Mouse (Mus musculus): ENCODE results near the gene Fam69a. TPM values are rescaled to one million over a fixed set of nuclear protein-coding genes. Genes with fewer than 3 reads are reported as not detected.
"Not testable (repeated sequence)": the region's sequence is repeated elsewhere in the genome, so short reads cannot be mapped to it uniquely, and the experiment has no call there.

The Fam69a gene
- total and polyA plus RNA-seq, 3 experiments, result 0.22 to 9.1 (median 2.7) TPM

GRCm38 (mm10) chr5:107979901-107980300 is 7.0 kb downstream of the Fam69a start:
- DNase-seq, result no peak

DNA sequence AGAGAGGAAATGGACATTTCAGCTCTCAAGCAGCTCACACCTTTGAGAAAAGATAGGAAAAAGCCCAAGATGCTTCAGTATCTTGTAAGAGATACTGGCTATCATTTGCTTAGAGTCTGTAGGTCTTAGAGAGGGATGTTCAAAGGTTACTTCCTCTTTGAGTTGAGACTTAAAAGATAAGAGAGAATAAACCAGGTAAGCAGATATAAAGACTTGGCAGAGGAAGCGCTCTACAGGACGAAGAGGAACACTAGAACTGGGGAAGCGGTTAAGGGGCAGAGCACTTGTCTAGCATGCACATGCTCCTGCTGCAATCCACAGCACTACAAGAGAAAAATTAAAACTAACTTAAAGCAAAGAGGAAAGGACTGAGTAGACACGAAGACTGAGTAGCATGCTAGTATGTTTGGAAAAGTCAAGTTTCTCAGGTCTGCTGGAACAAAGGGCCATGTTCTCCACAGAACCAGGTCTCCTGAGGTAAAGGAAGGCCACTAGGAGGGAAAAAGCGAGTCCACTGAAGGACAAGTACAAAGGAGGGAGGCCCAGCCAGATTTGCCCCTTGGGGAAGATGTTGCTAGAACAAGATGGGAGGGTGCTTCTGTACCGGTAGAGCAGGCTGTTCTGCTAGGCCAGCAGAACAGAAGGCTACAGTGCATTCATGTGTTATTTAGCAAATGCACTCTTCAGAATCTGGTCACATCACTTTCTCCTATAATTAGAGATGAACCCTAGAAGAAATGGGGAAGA is 8.4 kb downstream of the Fam69a start:
- DNase-seq, result no peak

DNA sequence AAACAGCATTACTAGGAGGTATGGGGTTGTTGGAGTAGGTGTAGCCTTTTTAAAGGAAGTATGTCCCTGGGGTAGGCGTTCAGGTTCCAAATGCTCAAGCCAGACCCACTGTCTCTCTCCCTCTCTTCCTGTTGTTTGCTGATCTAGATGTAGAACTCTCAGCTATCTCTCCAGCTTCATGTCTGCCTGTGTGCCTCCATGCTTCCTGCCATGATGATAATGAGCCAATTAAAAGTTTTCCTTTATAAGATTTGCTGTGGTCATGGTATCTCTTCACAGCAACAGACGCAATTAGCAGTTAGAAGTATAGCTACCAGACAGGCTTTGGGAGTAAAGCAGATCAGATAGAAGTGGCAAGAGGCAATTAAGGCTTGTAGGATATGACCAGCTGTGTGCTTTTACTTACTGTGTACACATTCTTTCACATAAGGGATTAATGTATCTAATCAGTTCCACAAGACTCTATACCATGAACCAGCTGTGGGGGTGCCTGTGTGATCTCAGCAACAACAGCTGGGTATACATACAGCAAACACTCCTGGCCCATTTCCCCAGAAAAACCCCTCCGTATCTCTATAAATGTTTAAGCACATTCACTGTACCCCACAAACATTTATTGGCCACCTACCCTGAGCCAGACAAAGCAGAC is 9.1 kb downstream of the Fam69a start:
- no peak for DNase-seq

GRCm38 (mm10) chr5:107973310-107973709 is 13.6 kb downstream of the Fam69a start:
- no peak for DNase-seq

GRCm38 (mm10) chr5:107972444-107973272 is 14.2 kb downstream of the Fam69a start:
- DNase-seq, result no peak

- no peak for DNase-seq
Measured at GRCm38 (mm10) chr5:107971069-107971468, 15.8 kb downstream of the Fam69a start.

- DNase-seq, result not testable (repeated sequence)
Measured at GRCm38 (mm10) chr5:107969818-107970217, 17.1 kb downstream of the Fam69a start.

DNA sequence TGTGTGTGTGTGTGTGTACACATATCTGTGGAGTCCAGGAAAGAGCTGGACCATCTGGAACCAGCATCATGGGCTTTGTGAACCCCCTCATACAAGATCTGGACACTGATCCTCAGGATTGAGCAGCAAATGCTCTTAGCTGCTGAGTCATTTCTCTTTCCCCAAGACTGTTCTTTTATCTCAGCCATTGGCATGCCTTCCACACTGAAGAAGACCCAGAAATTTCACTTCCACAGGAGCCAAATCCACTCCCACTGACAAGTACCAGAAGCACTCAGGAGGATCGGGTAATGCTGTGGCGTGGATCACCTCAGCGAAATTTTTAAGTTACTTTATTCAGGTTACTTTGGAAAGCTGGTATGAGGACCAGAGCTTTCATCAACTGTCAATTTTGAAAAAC is 18.8 kb downstream of the Fam69a start:
- no peak for DNase-seq

DNA sequence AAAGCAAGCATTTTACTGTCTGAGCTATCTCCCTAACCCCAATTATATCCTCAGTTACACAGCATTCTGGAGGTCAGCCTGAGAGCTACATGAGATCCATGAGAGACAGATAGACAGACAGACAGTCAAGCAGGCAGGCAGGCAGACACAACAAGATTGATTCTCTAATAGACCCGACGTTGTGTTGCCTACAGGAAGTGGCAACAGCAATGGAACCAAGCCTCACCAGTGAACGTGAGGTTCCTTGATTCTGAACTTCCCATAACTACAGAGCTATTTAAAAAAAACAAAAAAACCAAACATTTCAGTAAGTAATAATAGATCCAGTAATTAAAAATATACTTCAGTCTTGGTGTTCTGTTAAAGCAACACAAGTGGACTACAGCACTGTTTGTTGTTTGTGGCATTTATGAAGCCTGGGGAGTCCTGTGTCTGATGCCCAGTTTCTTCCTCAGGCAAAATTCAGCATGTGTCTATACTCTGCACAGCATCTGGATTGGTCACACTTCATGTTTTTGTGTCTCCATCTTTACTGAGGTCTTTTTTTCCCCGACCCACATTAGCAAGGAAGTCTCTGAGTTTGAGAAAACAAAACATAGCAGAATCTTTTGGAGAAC is 19.9 kb downstream of the Fam69a start:
- no peak for DNase-seq

GRCm38 (mm10) chr5:107966156-107966555 is 20.7 kb downstream of the Fam69a start:
- no peak for DNase-seq

GRCm38 (mm10) chr5:107965355-107965991 is 21.4 kb downstream of the Fam69a start:
- no peak for DNase-seq

DNA sequence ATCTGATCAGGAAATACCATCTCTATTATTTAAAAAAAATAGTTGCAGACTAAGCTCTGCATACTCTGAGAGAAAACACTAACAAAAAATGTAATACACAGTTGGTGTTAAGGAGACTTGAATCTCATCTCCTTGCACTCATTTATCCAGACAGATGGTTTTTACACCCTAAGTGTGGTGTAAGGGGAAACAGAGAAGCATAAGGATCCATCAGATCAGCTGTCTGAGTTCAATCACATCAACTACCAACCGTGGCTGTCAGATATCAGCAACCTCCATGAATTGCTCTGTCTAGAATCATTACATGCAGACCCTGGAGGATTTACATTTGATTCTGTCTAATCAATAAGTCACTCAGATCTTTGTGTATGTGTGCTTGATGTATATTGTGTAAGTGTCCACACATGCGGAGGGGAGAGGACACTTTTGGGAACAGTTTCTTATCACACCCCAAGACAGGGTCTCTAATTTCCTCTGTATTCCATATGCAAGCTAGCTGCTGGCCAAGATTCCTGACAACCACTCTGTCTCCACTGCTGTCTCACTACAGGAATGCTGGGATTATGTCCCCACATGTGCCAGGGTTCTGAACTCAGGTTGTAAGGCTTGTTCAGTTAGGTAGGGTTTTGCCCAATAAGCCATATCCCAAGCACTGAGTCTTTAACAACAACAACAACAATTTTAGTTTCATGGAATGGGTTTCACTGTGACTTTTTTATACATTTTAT is 22.7 kb downstream of the Fam69a start:
- DNase-seq, result no peak

DNA sequence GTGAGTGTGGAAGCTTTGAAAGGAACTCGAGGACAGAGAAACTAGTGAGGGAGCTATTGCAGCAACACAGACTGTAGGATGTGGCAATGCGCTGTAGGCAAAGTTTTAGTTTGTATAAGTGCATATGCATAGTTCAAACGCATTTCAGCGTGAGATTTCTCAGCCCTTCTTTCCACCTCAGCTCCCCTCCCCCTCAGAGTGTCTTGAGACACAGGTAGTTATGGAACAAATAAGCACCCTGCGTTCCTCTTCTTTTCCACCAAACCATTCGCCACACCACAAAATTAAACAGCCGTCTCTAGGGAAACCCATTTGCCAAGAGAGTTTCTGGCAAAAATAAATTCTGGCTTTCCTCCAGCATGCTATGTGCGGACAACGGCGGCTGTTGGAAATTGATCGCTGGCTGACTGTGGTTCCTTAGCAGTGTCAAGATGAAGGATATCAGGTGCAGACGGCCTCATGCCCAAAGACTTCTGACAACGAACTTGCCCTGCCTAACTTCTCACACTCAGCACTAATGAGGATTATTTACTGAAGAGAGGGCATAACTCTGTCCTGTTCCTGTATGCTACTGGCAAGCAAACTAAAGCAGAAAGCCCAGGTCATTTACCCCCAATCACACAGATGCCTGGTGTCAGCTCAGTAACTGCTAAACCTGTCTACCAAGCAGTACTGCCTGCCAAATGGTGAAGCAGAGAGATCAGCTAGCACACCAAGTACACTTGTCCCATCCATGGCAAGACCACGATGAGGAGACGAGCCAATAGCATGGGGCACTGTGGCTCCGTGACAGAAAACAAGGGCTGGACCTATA is 25.2 kb downstream of the Fam69a start:
- peak; percentile 48 for DNase-seq

DNA sequence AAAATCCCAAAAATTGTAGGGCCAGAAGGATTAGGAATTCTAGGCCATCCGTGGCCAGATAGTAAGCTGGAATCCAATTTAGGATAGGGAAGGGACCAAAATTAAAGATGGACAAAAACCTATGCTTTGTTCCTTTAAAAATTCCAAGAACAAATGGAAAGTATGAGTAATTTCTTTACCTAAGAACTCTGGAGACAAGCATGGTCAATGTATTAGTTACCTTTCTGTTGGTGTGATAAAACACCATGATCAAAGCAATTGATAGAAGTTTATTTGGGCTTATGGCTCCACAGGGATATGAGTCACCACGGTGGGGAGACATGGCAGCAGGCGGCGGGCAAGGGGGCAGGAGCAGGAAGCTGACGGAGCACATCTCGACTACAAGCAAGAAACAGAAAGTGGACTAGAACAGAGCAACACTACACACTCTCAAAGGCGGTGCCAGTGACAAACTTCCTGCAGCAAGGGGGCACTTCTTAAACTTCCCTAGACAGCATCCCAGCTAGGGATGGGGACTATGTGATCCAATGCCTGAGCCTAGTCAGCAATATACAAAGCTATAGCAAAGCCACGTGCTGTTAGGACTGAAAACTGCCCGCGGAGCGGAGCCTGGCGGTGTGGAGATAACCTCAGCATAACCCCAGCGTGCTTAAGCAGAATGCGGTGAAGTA is 26.2 kb downstream of the Fam69a start:
- peak; percentile 12 for DNase-seq

DNA sequence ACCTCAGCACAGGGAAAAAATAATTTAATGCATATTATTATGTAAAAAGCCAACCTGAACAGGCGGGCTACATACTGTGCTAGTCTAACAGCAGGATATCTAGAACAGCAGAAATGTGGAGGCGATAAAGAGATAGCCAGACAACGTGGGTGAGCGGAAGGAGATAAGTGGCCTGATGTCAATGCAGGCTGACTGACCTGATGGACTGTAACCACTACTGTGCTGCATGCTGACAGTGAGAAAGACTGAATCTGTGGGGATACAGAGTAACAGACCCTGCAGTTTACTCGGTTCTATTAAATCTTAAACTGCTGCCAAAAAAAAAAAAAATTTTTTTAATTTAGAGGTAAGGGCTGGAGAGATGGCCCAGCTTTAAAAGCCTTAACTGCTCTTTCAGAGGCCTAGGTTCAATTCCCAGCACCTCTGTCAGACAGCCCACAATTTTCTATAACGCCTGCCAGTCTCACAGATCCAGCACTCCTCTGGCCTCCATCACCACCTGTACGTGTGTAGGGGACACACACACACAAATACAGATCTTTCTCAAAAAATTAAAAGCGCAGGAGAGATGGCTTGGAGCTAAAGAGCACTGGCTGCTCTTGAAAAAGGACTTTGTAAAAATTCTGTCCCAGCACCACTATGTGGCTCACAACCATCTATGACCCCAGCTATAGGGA is 27.1 kb downstream of the Fam69a start:
- DNase-seq, result no peak

DNA sequence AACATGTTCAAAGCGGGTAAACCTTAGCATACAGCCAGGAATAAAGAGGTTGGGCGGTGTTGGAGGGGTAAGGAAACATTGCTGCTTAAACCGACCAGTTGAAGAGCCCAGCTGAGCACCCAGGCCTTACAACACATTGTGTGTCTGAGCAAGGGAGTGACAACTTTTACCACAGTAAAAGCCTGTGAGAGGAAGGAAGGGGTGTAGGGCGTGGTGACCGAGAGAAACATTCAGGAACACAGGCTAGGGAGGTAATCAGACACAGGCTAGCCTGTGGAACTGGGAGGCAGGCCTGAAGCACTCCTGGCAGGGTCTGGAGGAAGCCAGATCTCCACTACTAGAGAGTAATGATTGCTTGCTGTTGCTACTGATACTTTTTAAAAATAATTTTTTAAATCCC is 36.2 kb downstream of the Fam69a start:
- DNase-seq, result no peak

- DNase-seq, result no peak
Measured at GRCm38 (mm10) chr5:107949607-107950006, 37.3 kb downstream of the Fam69a start.

DNA sequence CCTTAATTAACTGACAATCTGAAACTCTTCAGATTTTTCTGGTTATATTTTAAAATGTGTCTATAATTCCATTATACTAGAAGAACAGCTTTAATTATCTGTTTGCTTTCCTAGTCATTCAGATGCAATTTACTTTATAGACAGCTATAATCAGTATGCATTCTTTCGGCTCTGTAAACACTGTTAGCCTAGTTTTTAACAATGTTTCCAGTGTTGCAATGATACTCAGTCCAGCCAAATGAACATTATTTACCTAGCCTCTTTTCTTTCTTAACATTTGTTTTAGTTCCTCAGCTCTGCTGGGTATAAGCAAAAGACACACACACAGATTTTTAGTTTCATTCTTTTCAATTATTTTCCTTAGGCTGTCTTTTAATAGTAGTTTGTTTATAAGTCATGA is 38.0 kb downstream of the Fam69a start:
- no peak for DNase-seq

GRCm38 (mm10) chr5:107947548-107947947 is 39.3 kb downstream of the Fam69a start:
- DNase-seq, result peak; percentile 13
